20 mouse cellular contexts compared by ENCODE assay signal in genomic region chr17:12530081-12530480, GRCm38 (mm10). TPM values are rescaled to one million over a fixed set of nuclear protein-coding genes. Genes with fewer than 3 reads are reported as not detected.
DNase-seq lines count a peak whose midpoint lies in the region; ATAC-seq and TF ChIP-seq lines count a peak whose summit lies in the region.
"Had no signal": no experiment of that assay in that cellular context is flagged by ENCODE, and none has a peak within 500 bp of the region (broad histone marks: within the 10 kb centered on the region; RNA-seq: fewer than 3 reads in every experiment).

No protein-coding gene starts in this region.

- no peaks in the 10 kb centered on the region for H3K36me3 ChIP-seq in heart, adult 2 months (ENCODE audit: control insufficient read depth, insufficient read depth, low read length)
- no peaks in the 10 kb centered on the region for H3K36me3 ChIP-seq in lung, embryonic 15.5 days
- H3K36me3 ChIP-seq: limb, embryonic 15.5 days had no signal

- no peak overlapping the region for H3K9ac ChIP-seq in heart, adult 2 months (ENCODE audit: low read depth, low read length)
- no peak overlapping the region for H3K9ac ChIP-seq in lung, embryonic 15.5 days
- H3K9ac ChIP-seq: forebrain, postnatal 0 days; limb, embryonic 15.5 days had no signal

- TF ChIP-seq EP300 in heart, adult 2 months (IDR thresholded peaks at IDR 0.05; ENCODE audit: insufficient read depth, low read depth, low read length): 0 out of 2 replicates have a peak, but pooled peaks have one; percentile 51

- H3K4me3 ChIP-seq in heart, adult 2 months: no peak overlapping the region
- no peak overlapping the region for H3K4me3 ChIP-seq in lung, embryonic 15.5 days
- H3K4me3 ChIP-seq: limb, embryonic 15.5 days had no signal

- 38% methylated on average over 6 of the region's 6 CpGs for WGBS in heart, adult 2 months
- WGBS in lung, embryonic 15.5 days: 29% methylated on average over 6 of the region's 6 CpGs

- H3K27ac ChIP-seq in heart, adult 2 months: peak overlapping the region; percentile 52
- peak overlapping the region; percentile 34 for H3K27ac ChIP-seq in lung, embryonic 15.5 days
- H3K27ac ChIP-seq: limb, embryonic 15.5 days had no signal

- no peaks in the 10 kb centered on the region for H3K27me3 ChIP-seq in heart, adult 2 months (ENCODE audit: control insufficient read depth, insufficient read depth, low read length)
- no peaks in the 10 kb centered on the region; the same call in 1 of the 2 replicates for H3K27me3 ChIP-seq in lung, embryonic 15.5 days
- H3K27me3 ChIP-seq: limb, embryonic 15.5 days had no signal

- ATAC-seq in lung, embryonic 15.5 days (ENCODE audit: borderline replicate concordance, extremely low read depth, low FRiP score, low TSS enrichment): no peak
- ATAC-seq: forebrain, postnatal 0 days; inflammation-experienced regulatory T-cells, adult 6 months had no signal

- peak; percentile 57 for DNase-seq in kidney, adult 11 months
- DNase-seq in kidney, postnatal 10 days: no peak
- peak; percentile 37 for DNase-seq in adrenal gland, postnatal 10 days
- DNase-seq in heart, adult 2 months: peak; percentile 41 to 62
- DNase-seq in embryo, embryonic 10.5 days (ENCODE audit: low spot score): no peak
- DNase-seq in urinary bladder, postnatal 36 days (ENCODE audit: low spot score in 2 of 2): no peak
- DNase-seq: cerebellum, adult 9-10 months; embryo, embryonic 11 days; forebrain, postnatal 0 days; gastrocnemius, postnatal 10 days; right cerebral cortex, adult 18-20 months had no signal

- H3K4me2 ChIP-seq in lung, embryonic 15.5 days: no peak overlapping the region
- H3K4me2 ChIP-seq: limb, embryonic 15.5 days had no signal

- TF ChIP-seq CTCF in heart, adult 2 months (IDR thresholded peaks at IDR 0.05): no peak

- H3K9me3 ChIP-seq in lung, embryonic 15.5 days: no peaks in the 10 kb centered on the region
- H3K9me3 ChIP-seq: limb, embryonic 15.5 days had no signal

- no peak for TF ChIP-seq POLR2A in heart, adult 2 months (IDR thresholded peaks at IDR 0.05; ENCODE audit: insufficient read depth, low read depth, low read length)

- intact Hi-C loops in heart, adult 2 months (cut with DNase I): no loop called here

- H3K79me2 ChIP-seq in heart, adult 2 months (replicated peaks; ENCODE audit: control insufficient read depth, insufficient read depth, low read length): no peaks in the 10 kb centered on the region

- peaks cover 3% of the 10 kb centered on the region for H3K4me1 ChIP-seq in heart, adult 2 months (ENCODE audit: control insufficient read depth, insufficient read depth, low read length)
- H3K4me1 ChIP-seq in lung, embryonic 15.5 days: peaks cover 8% of the 10 kb centered on the region; the same call in 1 of the 2 replicates
- H3K4me1 ChIP-seq: limb, embryonic 15.5 days had no signal

RNA-seq across cellular contexts. Expression of gene Slc22a3, which starts 22.6 kb away (rescaled TPM):
- 1 to 10 TPM; 7.6 to 10.0 TPM for total RNA-seq in adrenal gland, postnatal 10 days (2021)
- total RNA-seq in heart, adult 2 months (2021): 10 to 100 TPM in 1 of 2 experiments, 1 to 10 TPM in 1; 9.3 to 11.3 TPM
- polyA plus RNA-seq in heart, adult 2 months (2012; rRNA removed): 5.6 and 7.7 TPM in 2 replicates
- 0.40 and 0.93 TPM in 2 replicates for polyA plus RNA-seq in lung, embryonic 15.5 days (2015; fragmentation: Nextera tagmentation; extraction: Ambion mirVana)
- total RNA-seq: monocyte, adult 5-6 weeks had no signal
- polyA plus RNA-seq: C2C12 had no signal

RNA-seq across cellular contexts. Expression of gene Slc22a2, which starts 53.9 kb away (rescaled TPM):
- total RNA-seq in adrenal gland, postnatal 10 days (2021): 1 to 10 TPM; 1.7 to 2.0 TPM
- total RNA-seq in heart, adult 2 months (2021): not detected
- 0.20 TPM in 1 of 2 replicates, not detected in the other for polyA plus RNA-seq in heart, adult 2 months (2012; rRNA removed)
- polyA plus RNA-seq in lung, embryonic 15.5 days (2015; fragmentation: Nextera tagmentation; extraction: Ambion mirVana): 0.06 TPM in 1 of 2 replicates, not detected in the other
- total RNA-seq: ES-E14; gastrocnemius, postnatal 10 days; hematopoietic stem cell, adult 5-6 weeks; megakaryocyte-erythroid progenitor cell, adult 5-6 weeks; monocyte, adult 5-6 weeks had no signal
- polyA plus RNA-seq: C2C12; limb, embryonic 15.5 days; neural tube, embryonic 14.5 days had no signal

Comparison
In these comparisons a context has a peak if more than half of its experiments do, and no peak if none do; other contexts are left out.
1. DNase-seq: peak in kidney, adult 11 months (single experiment), adrenal gland, postnatal 10 days (single experiment) and heart, adult 2 months (2 of 2); none in kidney, postnatal 10 days (single experiment), embryo, embryonic 10.5 days (single experiment) and urinary bladder, postnatal 36 days (0 of 2).